Mouse (Mus musculus): ENCODE measurements around the gene Frmd8. TPM values are rescaled to one million over a fixed set of nuclear protein-coding genes. Genes with fewer than 3 reads are reported as not detected.
"Not testable (repeated sequence)": the region's sequence is repeated elsewhere in the genome, so short reads cannot be mapped to it uniquely, and the experiment has no call there.

Frmd8 gene
- polyA plus RNA-seq, 2 experiments from 2014 or later = 62.6 to 85.3 TPM

GRCm38 (mm10) chr19:5823266-5823839, 51.7 kb downstream of the Frmd8 start:
- ATAC-seq = no peak

GRCm38 (mm10) chr19:5822834-5823205, 52.3 kb downstream of the Frmd8 start:
- ATAC-seq = no peak

GRCm38 (mm10) chr19:5822174-5822833, 52.8 kb downstream of the Frmd8 start:
- ATAC-seq = no peak

- no peak for ATAC-seq
Measured at GRCm38 (mm10) chr19:5821847-5822173, 53.3 kb downstream of the Frmd8 start.

DNA sequence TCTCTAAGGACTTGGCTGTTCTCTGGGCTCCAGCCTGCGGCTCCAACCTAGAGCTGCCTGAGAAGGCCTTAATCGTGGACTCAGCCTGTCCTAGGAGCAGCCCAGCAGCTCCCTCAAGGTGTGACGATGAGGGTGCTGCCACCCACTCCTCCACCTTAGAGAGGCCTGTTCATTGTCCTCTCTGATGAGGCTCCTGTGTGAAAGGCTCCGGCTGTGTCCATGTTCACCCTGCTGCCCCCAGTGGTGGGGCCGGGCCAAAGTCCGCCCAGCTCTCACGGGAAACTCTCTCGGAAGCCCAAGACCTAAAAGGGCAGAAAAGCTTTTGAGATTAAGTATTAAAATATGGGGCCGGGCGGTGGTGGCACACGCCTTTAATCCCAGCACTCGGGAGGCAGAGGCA, 55.5 kb downstream of the Frmd8 start:
- no peak for ATAC-seq

DNA sequence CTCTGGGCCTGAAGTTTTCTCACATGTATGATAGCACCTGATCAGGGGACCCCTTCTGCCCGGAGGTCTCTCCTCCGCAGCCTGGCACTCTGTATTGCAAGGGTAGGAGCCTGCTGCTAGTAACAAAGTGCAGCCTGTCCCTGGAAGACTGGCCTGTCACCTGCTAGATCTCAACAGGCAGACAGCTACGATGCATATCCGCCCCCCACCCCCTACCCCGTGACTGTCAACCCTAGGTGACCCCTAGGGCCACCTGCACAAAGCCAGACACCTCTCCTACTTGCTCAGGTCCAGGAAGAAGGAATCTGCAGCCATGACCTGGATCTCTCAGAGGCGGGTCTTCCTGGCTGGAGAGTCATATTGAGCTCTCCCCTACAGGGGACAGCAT, 56.5 kb downstream of the Frmd8 start:
- ATAC-seq = no peak

GRCm38 (mm10) chr19:5817703-5818589, 57.1 kb downstream of the Frmd8 start:
- ATAC-seq = peak; percentile 66

GRCm38 (mm10) chr19:5815928-5816327, 59.1 kb downstream of the Frmd8 start:
- ATAC-seq = peak; percentile 93

GRCm38 (mm10) chr19:5815010-5815409, 60.1 kb downstream of the Frmd8 start:
- ATAC-seq = no peak

DNA sequence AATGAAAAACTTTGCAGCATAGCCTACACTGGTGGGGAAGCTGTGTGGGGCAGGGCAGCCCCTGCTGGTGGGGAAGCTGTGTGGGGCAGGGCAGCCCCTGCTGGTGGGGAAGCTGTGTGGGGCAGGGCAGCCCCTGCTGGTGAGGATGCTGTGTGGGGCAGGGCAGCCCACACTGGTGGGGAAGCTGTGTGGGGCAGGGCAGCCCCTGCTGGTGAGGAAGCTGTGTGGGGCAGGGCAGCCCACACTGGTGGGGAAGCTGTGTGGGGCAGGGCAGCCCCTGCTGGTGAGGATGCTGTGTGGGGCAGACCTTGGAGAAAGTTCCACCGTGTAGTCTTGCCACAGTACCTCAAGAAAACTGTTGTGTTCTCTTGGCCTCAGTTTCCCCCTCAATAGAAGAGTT, 61.0 kb downstream of the Frmd8 start:
- not testable (repeated sequence) for ATAC-seq

DNA sequence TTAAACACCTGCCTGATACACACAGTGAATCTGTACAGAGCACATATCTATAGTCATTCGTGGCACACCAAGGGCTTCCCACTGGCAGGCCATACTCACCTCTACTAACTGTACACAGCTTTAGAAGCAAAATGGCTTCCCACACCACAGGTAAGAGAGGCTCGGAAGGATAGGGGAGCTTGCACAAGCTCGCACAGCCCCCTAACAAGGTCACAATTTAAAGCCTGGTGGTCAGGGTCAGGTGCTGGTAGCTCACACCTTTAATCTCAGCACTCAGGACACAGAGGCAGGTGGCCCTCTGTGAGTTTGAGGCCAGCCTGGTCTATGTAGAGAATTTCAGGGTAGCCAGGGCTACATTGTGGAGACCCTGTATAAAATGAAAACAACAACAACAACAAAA, 61.5 kb downstream of the Frmd8 start:
- ATAC-seq = no peak

GRCm38 (mm10) chr19:5811771-5812504, 63.1 kb downstream of the Frmd8 start:
- no peak for ATAC-seq

DNA sequence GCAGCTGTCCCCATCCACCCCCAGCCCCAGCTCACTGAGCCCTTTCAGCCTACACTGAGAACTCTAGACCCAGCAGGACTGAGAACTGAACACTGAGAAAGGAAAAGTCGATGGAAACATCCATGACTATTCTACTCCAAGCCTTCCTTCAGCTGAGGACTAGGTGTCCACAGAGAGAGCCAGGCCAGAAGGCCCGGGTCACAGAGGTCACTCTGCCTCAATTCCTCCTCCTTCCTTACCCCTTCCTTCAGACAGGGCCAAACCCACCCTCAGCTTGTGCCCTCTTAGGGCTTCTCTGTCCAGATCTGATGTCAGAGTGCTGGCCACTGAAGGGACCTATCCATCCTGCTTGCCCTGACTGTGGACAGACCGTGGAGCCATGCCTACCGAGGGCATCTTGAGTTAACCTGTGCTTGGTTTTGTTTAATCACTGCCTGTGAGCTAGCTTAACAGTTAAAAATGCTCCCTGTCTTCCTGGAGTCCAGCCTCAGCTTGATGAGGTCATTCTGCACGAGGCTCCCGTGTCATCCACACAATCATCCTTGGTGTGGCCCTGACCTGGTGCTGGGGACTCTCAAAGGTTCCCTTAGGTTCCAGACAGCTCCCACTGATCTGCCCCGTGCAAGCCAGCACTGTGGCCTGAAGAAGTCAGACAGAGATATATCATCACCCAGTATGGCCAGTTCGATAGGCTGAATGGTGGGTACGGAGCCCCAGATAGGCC, 64.1 kb downstream of the Frmd8 start:
- ATAC-seq = no peak

GRCm38 (mm10) chr19:5810103-5810839, 64.8 kb downstream of the Frmd8 start:
- ATAC-seq = no peak

- no peak for ATAC-seq
Measured at GRCm38 (mm10) chr19:5809712-5810089, 65.4 kb downstream of the Frmd8 start.

DNA sequence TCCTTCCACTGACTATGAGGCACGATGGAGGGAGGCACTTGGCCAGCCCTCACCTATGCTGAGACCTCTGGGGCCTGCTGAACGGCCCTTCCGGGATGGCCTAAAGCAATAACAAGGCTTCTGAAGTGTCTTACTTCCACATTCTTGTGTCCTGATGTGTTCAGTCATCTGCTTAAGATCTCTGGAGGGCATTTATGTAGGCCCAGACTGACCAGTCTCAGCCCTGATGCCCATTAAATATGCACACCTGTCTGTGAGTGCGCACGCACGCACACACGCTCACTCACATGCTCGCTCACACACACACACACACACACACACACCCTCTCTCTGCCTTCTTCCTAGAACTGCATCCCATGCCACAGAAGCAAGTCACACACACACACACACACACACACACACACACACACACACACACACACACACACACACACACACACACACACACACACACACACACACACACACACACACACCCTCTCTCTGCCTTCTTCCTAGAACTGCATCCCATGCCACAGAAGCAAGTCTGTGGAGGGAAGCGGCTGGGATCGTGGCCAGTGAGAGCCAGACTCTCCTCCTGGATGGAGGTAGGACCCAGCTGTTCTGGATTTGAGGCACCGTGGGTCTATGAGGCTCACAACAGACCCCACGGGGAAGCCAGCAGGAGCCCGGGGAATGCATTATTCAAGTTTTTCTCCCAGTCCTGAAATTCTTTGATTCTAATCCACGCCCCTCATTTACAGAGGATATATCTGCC, 65.9 kb downstream of the Frmd8 start:
- ATAC-seq = no peak

- no peak for ATAC-seq
Measured at GRCm38 (mm10) chr19:5807740-5808139, 67.3 kb downstream of the Frmd8 start.

DNA sequence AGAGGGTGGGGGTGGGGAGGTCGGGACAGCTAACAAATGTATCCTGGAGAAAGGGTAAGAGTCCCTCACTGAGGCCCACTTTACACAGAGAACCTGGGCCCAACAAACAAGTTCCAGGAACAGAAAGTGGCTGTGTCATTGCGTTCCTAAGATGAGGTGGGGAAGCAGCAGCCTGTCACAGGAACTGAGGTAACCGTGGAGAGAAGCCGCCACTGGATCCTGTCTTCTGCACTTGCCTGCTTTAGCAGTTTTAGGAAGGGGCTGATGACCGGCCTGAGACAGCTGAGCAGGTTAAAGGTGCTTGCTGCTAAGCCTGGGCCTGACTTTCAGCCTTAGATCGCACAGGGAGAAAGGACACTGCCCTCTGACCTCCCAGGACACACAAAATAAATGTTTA, 68.3 kb downstream of the Frmd8 start:
- ATAC-seq = no peak

- ATAC-seq = no peak
Measured at GRCm38 (mm10) chr19:5806051-5806808, 68.8 kb downstream of the Frmd8 start.

GRCm38 (mm10) chr19:5804371-5804899, 70.6 kb downstream of the Frmd8 start:
- ATAC-seq = no peak
